Mouse (Mus musculus): ENCODE data around the gene Alox12. TPM values are rescaled to one million over a fixed set of nuclear protein-coding genes. Genes with fewer than 3 reads are reported as not detected.

The Alox12 gene
- total and polyA plus RNA-seq, 3 experiments = 0.03 TPM; not detected in 2

- TF ChIP-seq USF2 (IDR thresholded peaks at IDR 0.05; ENCODE audit: borderline replicate concordance in 1 of 2, insufficient read depth in 1 of 2, low read depth in 1 of 2, low read length in 2 of 2) (no peak), ZNF384 (IDR thresholded peaks at IDR 0.05; ENCODE audit: low read depth, low read length) (no peak), MAX (IDR thresholded peaks at IDR 0.05; ENCODE audit: low read length) (peak; percentile 32; the same call in 1 of the 2 replicates), ETS1 (IDR thresholded peaks at IDR 0.05; ENCODE audit: low read depth, low read length) (no peak), MXI1 (IDR thresholded peaks at IDR 0.05; ENCODE audit: low read depth, low read length) (peak; percentile 34; the same call in 1 of the 2 replicates), ZKSCAN1 (IDR thresholded peaks at IDR 0.05; ENCODE audit: low read depth, low read length) (no peak), MAFK (IDR thresholded peaks at IDR 0.05; ENCODE audit: borderline replicate concordance, low read depth, low read length) (no peak), UBTF (IDR thresholded peaks at IDR 0.05; ENCODE audit: borderline replicate concordance, insufficient read depth, low read depth, low read length) (no peak), RAD21 (IDR thresholded peaks at IDR 0.05; ENCODE audit: low read depth, low read length) (peak; percentile 73), USF1 (IDR thresholded peaks at IDR 0.05; ENCODE audit: low read depth, low read length) (0 out of 2 replicates have a peak, but pooled peaks have one; percentile 23)
Measured at GRCm38 (mm10) chr11:70201691-70202090, 53.5 kb downstream of the Alox12 start (continued).

DNA sequence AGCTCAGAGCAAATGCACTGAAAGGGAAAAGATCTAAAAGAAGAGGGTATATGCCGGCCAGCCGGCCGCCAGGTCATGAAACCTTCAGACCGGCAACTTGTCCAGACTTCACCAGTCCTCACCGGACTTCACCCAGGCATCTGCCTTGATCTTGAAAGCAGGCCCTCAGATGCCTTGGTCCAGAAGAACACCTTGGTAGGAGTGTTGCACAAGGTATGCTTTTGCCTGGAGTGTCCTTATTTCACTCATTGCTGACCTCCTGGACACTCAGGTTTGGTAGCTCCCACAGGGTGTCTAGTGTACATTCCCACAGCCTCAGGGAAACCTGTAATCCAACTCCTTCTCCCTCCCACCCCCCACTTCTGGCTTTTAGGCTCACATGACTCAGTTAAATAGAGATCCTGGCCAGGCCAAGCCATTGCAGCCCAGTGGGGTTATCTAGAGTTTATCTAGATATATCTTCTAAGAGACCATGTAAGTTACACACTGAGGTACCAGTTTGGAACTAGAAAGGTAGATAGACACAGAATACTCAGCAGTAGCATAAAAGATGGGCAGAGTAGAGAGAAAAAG lies 55.0 kb downstream of the Alox12 start:
- no peak for TF ChIP-seq MAX (IDR thresholded peaks at IDR 0.05; ENCODE audit: low read length)
- Histone ChIP-seq H3K27ac (ENCODE audit: control insufficient read depth, low read depth, low read length) (no peak overlapping the region), H3K27me3 (ENCODE audit: control insufficient read depth in 1 of 2, insufficient read depth in 2 of 2, low read length in 2 of 2) (peaks cover 2 to 5% of the 10 kb centered on the region in 2 experiments; a peak in 3 of 4 replicates), H3K4me1 (ENCODE audit: control insufficient read depth in 1 of 2, insufficient read depth in 2 of 2, low read length in 2 of 2) (peaks cover 3 to 6% of the 10 kb centered on the region in 2 experiments; a peak in 3 of 4 replicates), H3K9ac (ENCODE audit: control insufficient read depth, low read depth, low read length, poor library complexity, severe bottlenecking) (no peak overlapping the region), H3K79me2 (ENCODE audit: control insufficient read depth, insufficient read depth, low read length, poor library complexity) (no peaks in the 10 kb centered on the region), H3K9me3 (replicated peaks; ENCODE audit: insufficient read depth, low read length) (no peaks in the 10 kb centered on the region), H3K4me3 (ENCODE audit: control insufficient read depth in 1 of 2, insufficient read depth in 1 of 2, low read depth in 2 of 2, low read length in 2 of 2) (no peak overlapping the region), H3K36me3 (ENCODE audit: control insufficient read depth in 1 of 2, insufficient read depth in 2 of 2, low read length in 2 of 2) (no peaks in the 10 kb centered on the region)
- DNase-seq (ENCODE audit: low read depth, low spot score) = no peak

DNA sequence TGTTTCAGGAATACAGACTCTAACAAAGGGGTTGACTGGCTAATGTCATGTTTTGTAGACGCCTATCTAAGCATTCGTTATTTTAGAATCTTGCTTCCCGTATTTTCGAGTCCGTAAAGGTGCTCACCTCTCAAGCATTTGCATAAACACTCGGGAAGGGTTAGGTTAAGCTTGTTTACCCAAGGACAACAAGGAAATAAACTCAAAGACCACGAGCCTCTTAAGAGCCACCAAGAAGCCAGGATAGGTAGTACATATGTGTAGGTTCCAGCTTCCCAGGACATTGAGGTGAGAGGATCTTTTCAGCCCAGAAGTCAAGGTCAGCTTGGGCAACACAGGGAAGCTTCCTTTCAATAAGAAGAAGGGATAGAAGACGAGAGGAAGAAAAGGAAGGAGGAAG lies 56.0 kb downstream of the Alox12 start:
- no peaks in the 10 kb centered on the region for H3K9me3 ChIP-seq (replicated peaks; ENCODE audit: insufficient read depth, low read length)
- H3K9ac ChIP-seq (ENCODE audit: control insufficient read depth, low read depth, low read length, poor library complexity, severe bottlenecking) = no peak overlapping the region
- no peak for TF ChIP-seq NELFE (IDR thresholded peaks at IDR 0.05; ENCODE audit: low read depth, low read length)
- no peak for DNase-seq (ENCODE audit: low read depth, low spot score)
- H3K36me3 ChIP-seq (ENCODE audit: control insufficient read depth in 1 of 2, insufficient read depth in 2 of 2, low read length in 2 of 2) = no peaks in the 10 kb centered on the region
- H3K27ac ChIP-seq (ENCODE audit: control insufficient read depth, low read depth, low read length) = no peak overlapping the region
- H3K4me1 ChIP-seq (ENCODE audit: control insufficient read depth in 1 of 2, insufficient read depth in 2 of 2, low read length in 2 of 2) = peaks cover 3 to 6% of the 10 kb centered on the region in 2 experiments; a peak in 3 of 4 replicates
- H3K79me2 ChIP-seq (ENCODE audit: control insufficient read depth, insufficient read depth, low read length, poor library complexity) = no peaks in the 10 kb centered on the region
- peaks cover 2 to 3% of the 10 kb centered on the region in 2 experiments; a peak in 1 of 4 replicates for H3K27me3 ChIP-seq (ENCODE audit: control insufficient read depth in 1 of 2, insufficient read depth in 2 of 2, low read length in 2 of 2)
- no peak overlapping the region for H3K4me3 ChIP-seq (ENCODE audit: control insufficient read depth in 1 of 2, insufficient read depth in 1 of 2, low read depth in 2 of 2, low read length in 2 of 2)
